ENCODE assay signal across 8 mouse cellular contexts in the genomic region with DNA sequence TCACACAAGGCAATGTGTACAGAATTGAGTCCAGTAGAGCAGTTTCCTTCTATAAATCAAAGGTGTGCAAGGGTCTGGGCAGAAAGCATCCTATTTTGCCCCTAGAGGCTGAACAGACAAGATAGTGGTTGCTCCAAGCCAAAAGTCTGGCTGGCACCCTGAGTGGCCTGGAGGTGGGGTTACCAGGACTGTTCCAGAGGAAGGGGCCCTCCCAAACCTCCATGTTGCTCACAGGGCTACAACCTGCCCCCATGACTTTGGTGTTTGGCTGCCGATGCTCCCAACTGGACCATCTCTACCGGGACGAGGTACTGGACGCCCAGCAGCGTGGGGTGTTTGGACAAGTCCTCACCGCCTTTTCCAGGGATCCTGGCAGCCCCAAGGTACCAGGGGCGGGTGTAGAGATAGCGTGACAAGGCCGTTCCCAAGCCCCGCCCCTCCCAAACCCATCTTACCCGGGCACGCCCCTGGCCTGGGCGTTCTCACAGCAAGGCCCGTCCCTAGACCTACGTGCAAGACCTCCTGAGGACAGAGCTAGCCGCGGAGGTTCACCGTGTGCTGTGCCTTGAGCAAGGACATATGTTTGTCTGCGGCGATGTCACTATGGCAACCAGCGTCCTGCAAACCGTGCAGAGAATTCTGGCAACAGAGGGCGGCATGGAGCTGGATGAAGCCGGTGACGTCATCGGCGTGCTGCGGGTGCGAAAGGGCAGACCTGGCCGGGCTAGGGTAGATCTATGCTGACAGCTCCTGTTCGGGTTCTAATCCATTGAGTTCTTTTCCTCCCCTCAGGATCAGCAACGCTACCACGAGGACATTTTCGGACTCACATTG. TPM values are rescaled to one million over a fixed set of nuclear protein-coding genes. Genes with fewer than 3 reads are reported as not detected.
DNase-seq lines count a peak whose midpoint lies in the region; ATAC-seq lines count a peak whose summit lies in the region.

No protein-coding gene starts in this region.

- H3K27me3 ChIP-seq in heart, embryonic 14.5 days (ENCODE audit: control insufficient read depth, insufficient read depth, low read length) = peaks cover 9% of the 10 kb centered on the region; the same call in 1 of the 2 replicates
- peaks cover 49% of the 10 kb centered on the region for H3K27me3 ChIP-seq in liver, embryonic 13.5 days
- H3K27me3 ChIP-seq in stomach, embryonic 16.5 days (ENCODE audit: control insufficient read depth, insufficient read depth, low read length) = peaks cover 22% of the 10 kb centered on the region

- H3K27ac ChIP-seq in brown adipose tissue, adult 24 weeks (replicated peaks; ENCODE audit: low read depth, low read length) = peak overlapping the region; percentile 70
- H3K27ac ChIP-seq in heart, embryonic 14.5 days (replicated peaks in 1 of 2; ENCODE audit: control insufficient read depth in 1 of 2, insufficient read depth in 1 of 2, low read depth in 2 of 2, low read length in 2 of 2) = peak overlapping the region; percentile 46 to 70
- no peak overlapping the region for H3K27ac ChIP-seq in liver, embryonic 13.5 days
- peak overlapping the region; percentile 2 for H3K27ac ChIP-seq in stomach, embryonic 16.5 days (ENCODE audit: low read length)

- ATAC-seq in heart, embryonic 14.5 days (ENCODE audit: insufficient number of reproducible peaks, insufficient read depth, low FRiP score, low read depth) = peak; percentile 84
- peak; percentile 91 for ATAC-seq in liver, embryonic 13.5 days (ENCODE audit: low read depth)
- peak; percentile 90 for ATAC-seq in stomach, embryonic 16.5 days (ENCODE audit: insufficient read depth, low FRiP score)

- H3K4me2 ChIP-seq in heart, embryonic 14.5 days (ENCODE audit: low read length) = peak overlapping the region; percentile 73
- H3K4me2 ChIP-seq in liver, embryonic 13.5 days = peak overlapping the region; percentile 75
- peak overlapping the region; percentile 61 for H3K4me2 ChIP-seq in stomach, embryonic 16.5 days (ENCODE audit: low read depth, low read length)

- peak overlapping the region; percentile 53 for H3K4me3 ChIP-seq in brown adipose tissue, adult 24 weeks (ENCODE audit: insufficient read depth, low read depth, low read length)
- H3K4me3 ChIP-seq in heart, embryonic 14.5 days (ENCODE audit: control insufficient read depth in 1 of 2, insufficient read depth in 1 of 2, low read depth in 1 of 2, low read length in 2 of 2) = peak overlapping the region; percentile 37 to 53
- peak overlapping the region; percentile 60 for H3K4me3 ChIP-seq in liver, embryonic 13.5 days (replicated peaks)
- H3K4me3 ChIP-seq in stomach, embryonic 16.5 days (replicated peaks; ENCODE audit: low read length) = peak overlapping the region; percentile 49

- DNase-seq in CD4-positive, CD25-positive, alpha-beta regulatory T cell, adult 2 months (ENCODE audit: low read depth, low spot score) = peak; percentile 97
- peak; percentile 55 for DNase-seq in fat pad, adult 2 months (ENCODE audit: extremely low read depth, low read depth, low spot score)
- DNase-seq in kidney, postnatal 14 days = peak; percentile 90
- peak; percentile 79 for DNase-seq in liver, embryonic 13.5 days
- DNase-seq in neural tube, embryonic 10.5 days (ENCODE audit: extremely low spot score, low spot score) = peak; percentile 95

- peaks cover 18% of the 10 kb centered on the region for H3K4me1 ChIP-seq in brown adipose tissue, adult 24 weeks (ENCODE audit: control insufficient read depth, insufficient read depth, insufficient read length, low read length)
- peaks cover 21 to 41% of the 10 kb centered on the region in 2 experiments for H3K4me1 ChIP-seq in heart, embryonic 14.5 days (ENCODE audit: control insufficient read depth in 2 of 2, insufficient read depth in 2 of 2, low read length in 2 of 2)
- H3K4me1 ChIP-seq in liver, embryonic 13.5 days (replicated peaks) = peaks cover 38% of the 10 kb centered on the region
- H3K4me1 ChIP-seq in stomach, embryonic 16.5 days (ENCODE audit: control insufficient read depth, insufficient read depth, low read length) = peaks cover 26% of the 10 kb centered on the region

- H3K9me3 ChIP-seq in heart, embryonic 14.5 days (ENCODE audit: control insufficient read depth, low read length) = no peaks in the 10 kb centered on the region
- no peaks in the 10 kb centered on the region for H3K9me3 ChIP-seq in liver, embryonic 13.5 days (replicated peaks)
- no peaks in the 10 kb centered on the region for H3K9me3 ChIP-seq in stomach, embryonic 16.5 days (replicated peaks; ENCODE audit: control insufficient read depth, low read length)

- H3K9ac ChIP-seq in heart, embryonic 14.5 days (ENCODE audit: low read length) = peak overlapping the region; percentile 70
- H3K9ac ChIP-seq in liver, embryonic 13.5 days = peak overlapping the region; percentile 67
- H3K9ac ChIP-seq in stomach, embryonic 16.5 days (ENCODE audit: low read length) = peak overlapping the region; percentile 61

- WGBS in heart, embryonic 14.5 days = 1% methylated on average over 34 of the region's 34 CpGs
- WGBS in liver, embryonic 13.5 days (ENCODE audit: insufficient replicate concordance) = 2% methylated on average over 34 of the region's 34 CpGs
- 1% methylated on average over 34 of the region's 34 CpGs for WGBS in stomach, embryonic 16.5 days

- H3K36me3 ChIP-seq in heart, embryonic 14.5 days (ENCODE audit: control insufficient read depth, insufficient read depth, low read length) = peaks cover 9% of the 10 kb centered on the region; the same call in 1 of the 2 replicates
- H3K36me3 ChIP-seq in liver, embryonic 13.5 days = no peaks in the 10 kb centered on the region
- no peaks in the 10 kb centered on the region for H3K36me3 ChIP-seq in stomach, embryonic 16.5 days (ENCODE audit: control insufficient read depth, insufficient read depth, low read length)

RNA-seq across cellular contexts. Expression of gene Atg9b, which starts 8.7 kb away (rescaled TPM):
- polyA plus RNA-seq in brown adipose tissue, adult 24 weeks (2012; ENCODE audit: insufficient read depth, insufficient read length, missing spikeins) = 5.8 and 6.2 TPM in 2 replicates
- 1.0 and 1.5 TPM in 2 replicates for polyA plus RNA-seq in heart, embryonic 14.5 days (2014; fragmentation: Nextera tagmentation; extraction: Ambion mirVana)
- polyA plus RNA-seq in liver, embryonic 13.5 days (2015; fragmentation: Nextera tagmentation; extraction: Ambion mirVana) = 0.56 and 0.60 TPM in 2 replicates
- polyA plus RNA-seq in stomach, embryonic 16.5 days (2015; fragmentation: Nextera tagmentation; extraction: Ambion mirVana) = 4.2 and 5.9 TPM in 2 replicates

RNA-seq across cellular contexts. Expression of gene Abcb8, which starts 10.2 kb away (rescaled TPM):
- polyA plus RNA-seq in brown adipose tissue, adult 24 weeks (2012; ENCODE audit: insufficient read depth, insufficient read length, missing spikeins) = 107 and 122 TPM in 2 replicates
- polyA plus RNA-seq in heart, embryonic 14.5 days (2014; fragmentation: Nextera tagmentation; extraction: Ambion mirVana) = 52.7 and 56.1 TPM in 2 replicates
- 30.2 and 30.5 TPM in 2 replicates for polyA plus RNA-seq in liver, embryonic 13.5 days (2015; fragmentation: Nextera tagmentation; extraction: Ambion mirVana)
- 48.4 and 61.7 TPM in 2 replicates for polyA plus RNA-seq in stomach, embryonic 16.5 days (2015; fragmentation: Nextera tagmentation; extraction: Ambion mirVana)

RNA-seq across cellular contexts. Expression of gene Nos3, which starts 18.6 kb away (rescaled TPM):
- 10.2 and 11.2 TPM in 2 replicates for polyA plus RNA-seq in brown adipose tissue, adult 24 weeks (2012; ENCODE audit: insufficient read depth, insufficient read length, missing spikeins)
- polyA plus RNA-seq in heart, embryonic 14.5 days (2014; fragmentation: Nextera tagmentation; extraction: Ambion mirVana) = 27.7 and 28.2 TPM in 2 replicates
- polyA plus RNA-seq in liver, embryonic 13.5 days (2015; fragmentation: Nextera tagmentation; extraction: Ambion mirVana) = 2.5 and 2.7 TPM in 2 replicates
- 6.5 and 7.3 TPM in 2 replicates for polyA plus RNA-seq in stomach, embryonic 16.5 days (2015; fragmentation: Nextera tagmentation; extraction: Ambion mirVana)

RNA-seq across cellular contexts. Expression of gene Asic3, which starts 29.9 kb away (rescaled TPM):
- polyA plus RNA-seq in brown adipose tissue, adult 24 weeks (2012; ENCODE audit: insufficient read depth, insufficient read length, missing spikeins) = not detected in 2 replicates
- polyA plus RNA-seq in heart, embryonic 14.5 days (2014; fragmentation: Nextera tagmentation; extraction: Ambion mirVana) = 0.12 TPM in 1 of 2 replicates, not detected in the other
- polyA plus RNA-seq in liver, embryonic 13.5 days (2015; fragmentation: Nextera tagmentation; extraction: Ambion mirVana) = not detected in 2 replicates
- polyA plus RNA-seq in stomach, embryonic 16.5 days (2015; fragmentation: Nextera tagmentation; extraction: Ambion mirVana) = 0.23 and 0.52 TPM in 2 replicates

RNA-seq across cellular contexts. Expression of gene Kcnh2, which starts 31.8 kb away (rescaled TPM):
- 1.4 and 2.3 TPM in 2 replicates for polyA plus RNA-seq in brown adipose tissue, adult 24 weeks (2012; ENCODE audit: insufficient read depth, insufficient read length, missing spikeins)
- polyA plus RNA-seq in heart, embryonic 14.5 days (2014; fragmentation: Nextera tagmentation; extraction: Ambion mirVana) = 23.5 and 32.9 TPM in 2 replicates
- 0.20 and 0.22 TPM in 2 replicates for polyA plus RNA-seq in liver, embryonic 13.5 days (2015; fragmentation: Nextera tagmentation; extraction: Ambion mirVana)
- polyA plus RNA-seq in stomach, embryonic 16.5 days (2015; fragmentation: Nextera tagmentation; extraction: Ambion mirVana) = 5.6 and 6.5 TPM in 2 replicates
